In the genomic region with DNA sequence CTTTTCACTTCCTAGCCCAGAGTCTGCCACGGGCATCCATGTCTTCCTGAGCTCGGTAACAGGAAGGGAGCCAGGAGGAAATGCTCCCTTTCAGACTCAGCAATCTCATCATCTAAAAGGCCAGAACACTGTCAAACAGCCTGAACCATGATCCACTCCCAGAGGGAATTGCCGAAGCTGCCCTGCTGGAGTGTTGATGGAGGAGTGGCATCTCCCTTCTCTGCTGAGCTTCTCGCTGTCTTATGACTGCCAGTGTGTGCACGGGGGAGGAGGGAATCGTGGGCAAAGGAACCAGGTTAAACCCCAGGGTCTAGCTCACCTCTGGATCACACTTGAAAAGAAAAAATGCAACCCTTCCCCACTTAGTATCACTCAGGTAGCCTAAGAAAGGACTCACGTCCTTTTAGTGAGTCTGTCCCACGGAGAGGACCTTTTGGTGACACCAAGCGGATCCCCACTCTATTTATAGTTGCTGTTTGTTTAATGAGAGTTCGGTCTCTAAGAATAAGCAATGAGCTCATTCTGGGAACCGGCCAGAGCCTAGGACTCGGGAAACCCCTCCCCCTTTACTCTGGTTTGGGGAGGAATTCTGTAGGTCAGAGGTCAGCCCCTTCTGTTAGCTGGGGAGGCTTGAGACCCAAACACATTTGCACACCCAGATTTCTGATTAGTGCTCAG, we compare ENCODE assay signal across 9 mouse cellular contexts.
A peak's percentile ranks its signal among the peaks of the same experiment; 100 is the strongest.
DNase-seq lines count a peak whose midpoint lies in the region; ATAC-seq and TF ChIP-seq lines count a peak whose summit lies in the region.
"Had no signal": no experiment of that assay in that cellular context is flagged by ENCODE, and none has a peak within 500 bp of the region (broad histone marks: within the 10 kb centered on the region; RNA-seq: fewer than 3 reads in every experiment).

No protein-coding gene starts in this region.

- TF ChIP-seq POLR2A in olfactory bulb, adult 2 months (IDR thresholded peaks at IDR 0.05; ENCODE audit: insufficient read depth, low read depth, low read length): no peak

- peak overlapping the region; percentile 37; the same call in 1 of the 2 replicates for H3K27ac ChIP-seq in limb, embryonic 12.5 days
- no peak overlapping the region for H3K27ac ChIP-seq in limb, embryonic 10.5 days
- H3K27ac ChIP-seq in kidney, postnatal 0 days: 0 out of 2 replicates have a peak overlapping the region, but pooled peaks have one; percentile 25
- H3K27ac ChIP-seq in olfactory bulb, adult 2 months (ENCODE audit: insufficient read depth, low read depth, low read length): peak overlapping the region; percentile 12; the same call in 1 of the 2 replicates
- no peak overlapping the region for H3K27ac ChIP-seq in hindbrain, embryonic 14.5 days
- H3K27ac ChIP-seq in hindbrain, embryonic 13.5 days: no peak overlapping the region

- H3K27me3 ChIP-seq in limb, embryonic 12.5 days: no peaks in the 10 kb centered on the region
- no peaks in the 10 kb centered on the region for H3K27me3 ChIP-seq in limb, embryonic 10.5 days (ENCODE audit: low read depth, poor library complexity, severe bottlenecking)
- no peaks in the 10 kb centered on the region for H3K27me3 ChIP-seq in kidney, postnatal 0 days (ENCODE audit: insufficient read depth, low read length)
- H3K27me3 ChIP-seq in hindbrain, embryonic 14.5 days (ENCODE audit: control insufficient read depth, insufficient read depth, low read length): no peaks in the 10 kb centered on the region
- H3K27me3 ChIP-seq in hindbrain, embryonic 13.5 days: no peaks in the 10 kb centered on the region

- H3K4me2 ChIP-seq in limb, embryonic 12.5 days: no peak overlapping the region
- H3K4me2 ChIP-seq in kidney, postnatal 0 days (ENCODE audit: low read length): 0 out of 2 replicates have a peak overlapping the region, but pooled peaks have one; percentile 21
- no peak overlapping the region for H3K4me2 ChIP-seq in hindbrain, embryonic 14.5 days (replicated peaks)
- H3K4me2 ChIP-seq in hindbrain, embryonic 13.5 days: no peak overlapping the region

- no peaks in the 10 kb centered on the region for H3K9me3 ChIP-seq in limb, embryonic 12.5 days
- H3K9me3 ChIP-seq in limb, embryonic 10.5 days (replicated peaks): no peaks in the 10 kb centered on the region
- no peaks in the 10 kb centered on the region for H3K9me3 ChIP-seq in kidney, postnatal 0 days (replicated peaks; ENCODE audit: low read length)
- H3K9me3 ChIP-seq in hindbrain, embryonic 14.5 days (ENCODE audit: control insufficient read depth, low read length): no peaks in the 10 kb centered on the region
- H3K9me3 ChIP-seq in hindbrain, embryonic 13.5 days: no peaks in the 10 kb centered on the region

- 46% methylated on average over 12 of the region's 12 CpGs for WGBS in limb, embryonic 12.5 days
- WGBS in limb, embryonic 10.5 days: 56% methylated on average over 12 of the region's 12 CpGs
- 24% methylated on average over 12 of the region's 12 CpGs for WGBS in kidney, postnatal 0 days
- 12% methylated on average over 12 of the region's 12 CpGs for WGBS in olfactory bulb, adult 2 months
- WGBS in hindbrain, embryonic 14.5 days: 53% methylated on average over 12 of the region's 12 CpGs
- 56% methylated on average over 12 of the region's 12 CpGs for WGBS in hindbrain, embryonic 13.5 days

- H3K36me3 ChIP-seq in limb, embryonic 12.5 days: no peaks in the 10 kb centered on the region
- no peaks in the 10 kb centered on the region for H3K36me3 ChIP-seq in limb, embryonic 10.5 days
- no peaks in the 10 kb centered on the region for H3K36me3 ChIP-seq in kidney, postnatal 0 days (ENCODE audit: insufficient read depth, low read length)
- H3K36me3 ChIP-seq in hindbrain, embryonic 14.5 days (replicated peaks; ENCODE audit: control insufficient read depth, insufficient read depth): no peaks in the 10 kb centered on the region
- no peaks in the 10 kb centered on the region for H3K36me3 ChIP-seq in hindbrain, embryonic 13.5 days

- no peak for DNase-seq in limb, embryonic 10.5 days (ENCODE audit: low spot score)
- peak; percentile 87 for DNase-seq in heart, adult 8-10 months (ENCODE audit: low spot score)
- DNase-seq in kidney, postnatal 0 days (ENCODE audit: low spot score): peak; percentile 74
- DNase-seq in hindbrain, embryonic 14.5 days (ENCODE audit: low spot score): no peak
- no peak for DNase-seq in layer of hippocampus, postnatal 36 days

- H3K9ac ChIP-seq in limb, embryonic 12.5 days (replicated peaks): no peak overlapping the region
- no peak overlapping the region for H3K9ac ChIP-seq in kidney, postnatal 0 days (ENCODE audit: low read depth, low read length)
- no peak overlapping the region for H3K9ac ChIP-seq in hindbrain, embryonic 14.5 days
- no peak overlapping the region for H3K9ac ChIP-seq in hindbrain, embryonic 13.5 days

- H3K4me3 ChIP-seq in limb, embryonic 12.5 days (replicated peaks): no peak overlapping the region
- H3K4me3 ChIP-seq in limb, embryonic 10.5 days: no peak overlapping the region
- no peak overlapping the region for H3K4me3 ChIP-seq in kidney, postnatal 0 days (replicated peaks; ENCODE audit: low read depth, low read length)
- no peak overlapping the region for H3K4me3 ChIP-seq in olfactory bulb, adult 2 months (ENCODE audit: insufficient read depth, low read depth, low read length)
- no peak overlapping the region for H3K4me3 ChIP-seq in hindbrain, embryonic 14.5 days (replicated peaks; ENCODE audit: low read length)
- H3K4me3 ChIP-seq in hindbrain, embryonic 13.5 days: no peak overlapping the region
- H3K4me3 ChIP-seq: megakaryocyte, embryonic 14.5 days had no signal

- 0 out of 2 replicates have a peak, but pooled peaks cover 4% of the 10 kb centered on the region for H3K4me1 ChIP-seq in limb, embryonic 12.5 days (replicated peaks)
- peaks cover 7% of the 10 kb centered on the region; the same call in 1 of the 2 replicates for H3K4me1 ChIP-seq in limb, embryonic 10.5 days
- H3K4me1 ChIP-seq in kidney, postnatal 0 days (replicated peaks; ENCODE audit: insufficient read depth, low read length): no peaks in the 10 kb centered on the region
- H3K4me1 ChIP-seq in olfactory bulb, adult 2 months (ENCODE audit: control insufficient read depth, insufficient read depth, low read length): peaks cover 14% of the 10 kb centered on the region
- H3K4me1 ChIP-seq in hindbrain, embryonic 14.5 days (replicated peaks; ENCODE audit: control insufficient read depth, insufficient read depth, low read length): no peaks in the 10 kb centered on the region
- H3K4me1 ChIP-seq in hindbrain, embryonic 13.5 days (replicated peaks): no peaks in the 10 kb centered on the region

- ATAC-seq in limb, embryonic 12.5 days (ENCODE audit: insufficient number of reproducible peaks, insufficient read depth, low FRiP score, low TSS enrichment, low read depth): no peak
- ATAC-seq in kidney, postnatal 0 days (replicated peaks; ENCODE audit: low FRiP score, low read depth): peak; percentile 48
- no peak for ATAC-seq in hindbrain, embryonic 14.5 days (ENCODE audit: low FRiP score)
- no peak for ATAC-seq in hindbrain, embryonic 13.5 days (ENCODE audit: low FRiP score)

- TF ChIP-seq CTCF in kidney, postnatal 0 days (IDR thresholded peaks at IDR 0.05; ENCODE audit: low read depth): no peak
- no peak for TF ChIP-seq CTCF in olfactory bulb, adult 2 months (IDR thresholded peaks at IDR 0.05; ENCODE audit: insufficient read depth, low read depth, low read length)

Comparison
In these comparisons a context has a peak if more than half of its experiments do, and no peak if none do; other contexts are left out.
1. H3K27ac ChIP-seq: peak in limb, embryonic 12.5 days (single experiment), kidney, postnatal 0 days (single experiment) and olfactory bulb, adult 2 months (single experiment); none in limb, embryonic 10.5 days (single experiment), hindbrain, embryonic 14.5 days (single experiment) and hindbrain, embryonic 13.5 days (single experiment).
2. DNase-seq: peak in heart, adult 8-10 months (single experiment) and kidney, postnatal 0 days (single experiment); none in limb, embryonic 10.5 days (single experiment), hindbrain, embryonic 14.5 days (single experiment) and layer of hippocampus, postnatal 36 days (0 of 2).